Mouse (Mus musculus) gastrocnemius, postnatal 10 days (tissue): ENCODE measurements around the gene Atp2b4. TPM values are rescaled to one million over a fixed set of nuclear protein-coding genes. Genes with fewer than 3 reads are reported as not detected.

ENCODE experiments used
- DNase-seq: peaks from one replicate; pipeline ENCODE4 v3.0.0; 2021; ENCODE audit warnings: mixed read lengths
- total RNA-seq, 2 experiments: library from RNA; stranded (reverse); gene quantifications; 2 replicates each; pipeline ENCODE4 v1.2.3; 2021

Atp2b4 gene
- total RNA-seq, 2 experiments from 2014 or later = 25.2 to 35.3 TPM

- no peak for DNase-seq
Measured at GRCm38 (mm10) chr1:133798821-133799415, 1.9 kb downstream of the Atp2b4 start.

DNA sequence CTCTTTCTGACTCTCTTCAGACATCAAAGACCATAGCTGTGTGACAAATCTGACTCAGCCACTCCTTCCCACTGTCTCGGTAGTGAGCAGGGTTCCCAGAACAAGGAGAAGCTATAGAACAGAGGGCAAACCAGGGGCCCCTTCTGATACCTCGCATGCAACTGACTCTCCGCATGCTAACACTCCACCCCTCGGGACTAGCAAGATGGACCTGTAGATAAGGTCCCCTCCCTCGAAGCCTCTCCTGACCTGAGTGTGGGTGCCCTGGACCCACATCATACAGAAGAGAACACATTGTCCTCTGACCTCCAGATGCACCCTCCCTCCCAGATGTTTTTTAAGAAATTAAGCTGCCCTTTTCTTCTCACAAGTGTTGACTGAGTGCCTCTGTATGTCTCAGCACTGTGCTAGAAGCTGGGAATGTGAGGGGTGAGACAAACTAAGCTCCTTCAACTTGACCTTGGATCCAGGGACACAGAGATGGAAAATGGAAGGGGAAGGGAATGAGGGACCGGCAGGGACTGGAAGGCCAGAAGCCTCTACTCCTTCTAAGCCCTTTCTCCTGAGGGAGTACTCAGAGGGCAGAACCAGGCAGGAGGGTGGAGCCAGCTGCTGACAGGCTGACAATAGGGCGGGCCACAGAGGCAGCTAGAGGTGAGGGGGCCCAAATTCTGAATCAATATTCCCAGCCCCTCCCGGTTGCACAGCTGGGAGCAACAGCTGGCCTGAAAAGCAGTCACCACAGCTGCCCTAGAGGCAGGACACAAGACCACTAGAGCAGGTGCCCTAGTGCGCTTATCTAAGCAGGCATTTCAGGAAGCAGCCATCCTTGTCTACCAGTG, 2.6 kb downstream of the Atp2b4 start:
- no peak for DNase-seq

GRCm38 (mm10) chr1:133797327-133797978, 3.4 kb downstream of the Atp2b4 start:
- no peak for DNase-seq

- DNase-seq = no peak
Measured at GRCm38 (mm10) chr1:133793646-133794045, 7.2 kb downstream of the Atp2b4 start.

DNA sequence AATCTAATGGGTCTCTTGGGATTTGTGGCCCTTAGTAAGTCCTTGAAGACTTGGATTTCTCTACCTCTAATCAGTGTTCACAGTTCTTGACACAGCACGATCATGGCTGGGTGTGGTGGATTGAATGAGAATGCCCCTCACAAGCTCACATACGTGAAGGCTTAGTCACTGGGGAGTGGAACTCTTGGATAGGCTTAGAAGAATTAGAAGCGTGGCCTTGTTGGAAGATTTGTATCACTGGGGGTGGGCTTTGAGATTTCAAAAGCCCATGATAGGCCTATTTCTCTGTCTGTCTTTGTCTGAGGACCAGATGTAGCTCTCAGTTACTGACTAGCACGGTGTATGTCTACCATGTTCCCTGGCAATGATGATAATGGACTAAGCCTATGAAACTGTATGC, 10.8 kb downstream of the Atp2b4 start:
- DNase-seq = no peak

GRCm38 (mm10) chr1:133788864-133789263, 12.0 kb downstream of the Atp2b4 start:
- DNase-seq = no peak

DNA sequence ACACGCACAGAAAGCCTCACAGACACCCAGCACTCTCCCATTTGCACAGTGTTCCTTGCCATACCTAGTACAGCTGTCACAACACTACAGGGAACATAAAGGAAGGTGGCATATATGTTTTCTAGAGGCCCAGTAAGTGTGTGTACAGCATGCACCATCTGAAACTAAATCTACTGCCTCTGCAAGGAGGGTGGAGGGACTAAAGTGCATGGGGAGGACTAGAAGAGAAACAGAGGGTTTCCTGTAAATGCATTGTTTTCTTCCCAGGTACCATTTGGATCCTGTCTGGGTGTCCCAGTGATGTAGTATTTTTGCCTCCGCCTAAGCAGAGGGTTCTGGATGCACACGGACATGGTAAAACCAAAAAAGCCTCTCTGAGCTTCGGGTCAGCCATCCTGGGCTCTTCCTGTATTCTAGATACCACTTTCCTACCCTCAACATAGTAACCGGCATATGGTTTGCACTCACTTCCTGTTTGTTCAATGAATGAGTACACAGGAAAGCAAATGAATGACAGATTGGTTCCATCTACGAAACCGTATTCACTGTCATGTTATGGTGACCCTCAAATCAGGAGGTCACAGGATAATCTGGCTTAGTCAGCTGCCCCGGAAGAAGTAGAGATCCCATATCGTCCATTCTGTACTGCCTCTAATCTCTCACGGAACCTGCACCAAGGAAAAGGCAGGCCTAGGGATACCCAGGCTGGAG, 13.2 kb downstream of the Atp2b4 start:
- no peak for DNase-seq

DNA sequence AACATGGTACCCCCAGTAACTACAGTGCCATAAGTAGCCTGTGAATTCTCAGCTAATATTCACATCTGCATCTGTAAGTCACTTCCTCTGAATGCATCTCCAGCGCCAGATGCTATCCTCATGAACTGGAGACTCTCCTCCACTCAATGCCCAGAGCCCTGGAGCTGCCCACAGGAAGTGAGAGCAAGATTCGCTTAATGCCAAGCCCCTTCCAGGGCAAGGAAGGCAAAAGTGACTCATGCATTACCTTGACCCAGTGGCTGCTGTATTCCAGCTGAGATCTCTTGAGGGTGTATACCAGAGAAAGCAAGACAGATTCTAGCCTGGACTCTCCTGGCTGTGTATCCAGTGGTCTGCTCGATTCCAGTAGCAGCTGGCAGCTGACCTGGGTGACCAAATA, 16.2 kb downstream of the Atp2b4 start:
- no peak for DNase-seq

DNA sequence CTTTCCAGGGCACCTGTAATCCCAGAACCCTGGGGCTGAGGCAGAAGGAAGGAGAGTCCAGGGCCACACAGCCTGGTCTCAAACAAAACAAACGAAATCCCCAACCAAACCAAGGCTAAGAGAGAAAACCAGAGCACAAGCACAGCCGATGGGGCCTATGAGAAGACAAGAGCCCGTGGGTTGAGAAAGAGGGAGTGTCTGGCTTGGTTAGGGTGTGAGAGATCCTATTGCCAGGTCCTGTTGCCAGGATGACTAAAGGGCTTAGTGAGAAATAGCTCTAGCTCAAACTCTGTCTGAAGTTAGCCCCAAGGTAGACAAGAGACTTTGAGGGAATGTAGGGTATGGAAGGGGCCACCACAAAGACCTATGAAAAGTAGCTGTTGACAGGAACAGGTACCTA, 19.3 kb downstream of the Atp2b4 start:
- DNase-seq = no peak

DNA sequence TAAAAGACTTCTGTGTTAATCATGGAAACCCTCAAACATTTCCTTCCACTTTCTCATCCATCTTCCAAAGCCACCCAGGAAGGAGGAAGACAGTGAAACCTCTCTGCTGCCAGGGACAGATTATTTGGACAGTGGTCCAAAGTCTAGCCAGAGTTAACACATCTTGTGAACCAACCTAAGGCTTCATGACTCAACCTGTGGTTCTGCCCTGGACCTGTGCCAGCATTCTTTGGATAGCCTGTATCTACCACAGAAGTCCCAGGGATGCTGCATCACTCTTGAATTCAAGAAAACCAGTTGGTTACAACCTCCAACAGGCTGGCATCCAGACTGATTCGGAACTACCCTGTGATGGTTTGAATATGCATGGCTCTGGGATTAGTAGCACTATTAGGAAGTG, 21.8 kb downstream of the Atp2b4 start:
- DNase-seq = no peak

GRCm38 (mm10) chr1:133777651-133778231, 23.1 kb downstream of the Atp2b4 start:
- DNase-seq = no peak

DNA sequence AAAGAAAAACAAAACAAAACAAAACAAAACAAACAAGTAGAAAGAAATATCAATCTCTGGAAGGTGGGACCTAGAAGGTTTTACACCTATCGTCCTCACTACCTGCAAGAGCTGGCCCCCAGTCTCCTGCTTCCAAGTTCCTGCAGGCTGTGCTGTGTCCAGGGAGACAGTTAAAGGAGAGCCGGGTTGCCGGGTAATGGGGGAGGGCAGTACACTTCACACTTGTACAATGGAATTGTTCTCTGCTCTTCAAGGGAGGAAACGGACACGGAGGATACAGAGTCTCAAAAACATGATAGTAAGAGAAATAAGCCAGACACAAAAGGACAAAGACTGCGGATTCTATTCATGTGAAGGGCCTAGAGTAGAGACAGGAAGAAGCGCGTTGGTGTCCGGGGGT, 28.3 kb downstream of the Atp2b4 start:
- no peak for DNase-seq

DNA sequence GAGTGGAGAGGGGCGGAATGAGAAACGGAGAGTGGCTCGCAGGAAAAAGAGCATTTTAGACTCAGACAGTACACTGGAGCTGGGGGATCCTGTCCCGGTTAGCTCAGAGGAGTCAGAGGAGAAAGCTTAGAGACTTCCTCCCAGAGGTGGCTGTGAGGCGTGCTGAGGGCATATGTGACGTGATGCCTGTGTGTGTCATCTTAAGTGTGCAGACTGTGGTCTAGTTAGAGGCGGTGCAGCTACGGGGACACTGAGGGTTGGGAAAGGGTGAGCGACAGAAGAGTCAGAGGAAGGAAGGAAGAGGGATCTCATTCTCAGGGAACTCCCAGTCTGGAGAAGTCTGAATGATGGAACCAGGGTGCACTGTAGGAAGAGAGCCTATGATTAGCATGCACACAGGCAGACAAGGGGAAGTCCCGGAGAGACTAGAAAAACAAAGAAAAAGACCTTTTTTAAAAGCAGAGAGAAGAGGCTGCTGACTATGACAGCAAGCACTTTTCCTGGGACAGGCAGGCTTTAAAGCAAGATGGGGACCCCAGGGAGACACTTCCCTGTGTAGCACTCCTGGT, 28.9 kb downstream of the Atp2b4 start:
- DNase-seq = no peak

DNA sequence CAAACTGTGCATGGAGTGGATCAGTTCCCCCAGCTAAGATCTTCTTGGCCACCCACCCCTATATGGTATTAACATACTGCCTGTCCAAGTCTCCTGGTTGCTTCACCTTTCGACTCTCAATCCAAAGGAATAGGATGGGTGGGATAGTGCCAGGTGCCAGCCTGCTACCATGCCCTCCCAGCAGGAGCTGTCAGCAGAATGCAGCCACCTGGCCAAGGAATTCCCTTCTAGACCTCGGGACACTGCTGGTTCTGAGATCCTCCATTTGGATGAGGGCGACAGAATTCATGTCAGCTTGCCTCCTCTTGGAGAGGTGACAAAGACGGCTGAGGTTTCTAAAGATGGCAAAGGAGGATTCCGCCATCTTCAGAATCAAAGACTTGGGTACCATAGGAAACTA, 32.8 kb downstream of the Atp2b4 start:
- no peak for DNase-seq

GRCm38 (mm10) chr1:133766901-133767529, 33.8 kb downstream of the Atp2b4 start:
- no peak for DNase-seq

DNA sequence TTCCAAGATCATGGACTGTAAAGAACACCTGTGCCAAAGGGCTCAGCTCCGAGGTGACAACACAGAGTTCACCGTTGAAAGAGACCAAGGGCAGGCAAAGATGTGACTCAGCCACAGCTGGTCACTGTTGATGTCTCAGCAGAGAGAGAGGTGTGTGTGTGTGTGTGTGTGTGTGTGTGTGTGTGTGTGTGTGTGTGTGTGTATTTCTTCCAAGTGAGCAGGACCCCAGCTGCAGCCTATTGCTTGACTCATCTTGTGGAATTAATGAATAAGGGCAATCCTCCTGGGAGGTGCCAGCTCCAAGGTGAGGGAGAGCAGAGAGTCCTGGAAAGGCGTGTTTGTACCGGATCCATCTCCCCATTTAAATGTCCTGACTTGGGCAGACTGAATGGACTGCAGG, 35.5 kb downstream of the Atp2b4 start:
- no peak for DNase-seq

DNA sequence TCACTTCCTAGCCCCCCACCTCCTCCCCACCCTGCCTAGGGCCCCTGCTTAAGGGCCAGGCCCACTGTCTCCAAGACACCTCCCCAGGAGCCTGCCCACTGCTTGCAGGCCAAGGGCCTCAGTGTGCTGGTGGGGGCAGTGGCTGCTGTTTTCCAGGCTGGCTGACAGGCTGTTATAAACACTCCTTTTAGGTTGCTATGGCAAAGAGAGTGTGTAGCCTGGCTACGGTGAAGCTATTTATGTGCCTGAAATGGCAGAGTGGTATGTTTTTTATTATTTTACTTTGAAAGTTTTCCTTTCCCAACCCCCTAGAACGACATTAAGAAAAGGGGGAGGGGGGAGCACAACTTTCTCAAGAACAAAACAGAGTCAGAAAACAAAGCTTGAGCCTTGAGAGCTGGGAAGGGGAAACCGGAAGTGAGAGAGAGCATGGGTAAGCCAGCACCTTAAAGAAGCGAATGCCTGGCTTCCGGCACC, 37.9 kb downstream of the Atp2b4 start:
- DNase-seq = no peak

- no peak for DNase-seq
Measured at GRCm38 (mm10) chr1:133761278-133761677, 39.6 kb downstream of the Atp2b4 start.

GRCm38 (mm10) chr1:133754317-133754868, 46.4 kb downstream of the Atp2b4 start:
- DNase-seq = no peak

DNA sequence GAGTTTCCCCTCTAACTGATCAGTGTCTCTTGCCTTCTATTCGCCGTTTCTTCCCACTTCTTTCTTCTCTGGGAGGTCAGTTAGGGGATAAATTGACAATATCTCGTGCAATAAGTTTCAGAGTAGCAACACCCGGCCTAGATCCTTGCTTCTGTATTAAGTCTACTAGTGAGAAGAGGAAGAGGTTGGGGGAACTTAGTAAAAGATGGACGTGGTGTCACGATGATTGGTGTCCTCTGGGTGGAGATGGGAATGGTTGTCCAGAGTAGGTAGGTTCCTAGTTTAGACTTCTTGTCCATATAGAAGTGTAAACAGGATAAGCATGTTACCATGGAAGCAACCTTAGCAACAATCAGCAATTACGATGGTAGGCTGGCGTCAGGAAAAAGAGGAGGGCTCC, 47.5 kb downstream of the Atp2b4 start:
- DNase-seq = no peak

- no peak for DNase-seq
Measured at GRCm38 (mm10) chr1:133751621-133752020, 49.2 kb downstream of the Atp2b4 start.
